Mouse (Mus musculus) retina, adult 2 months (tissue): ENCODE measurements at regions not wholly inside any gene's neighbourhood (a gene's known extent, or its start where the extent isn't known, plus 50 kb on each side); places are given as distances from the start of the nearest gene placed in this dataset.

Source experiments
- DNase-seq: peaks from one replicate; pipeline ENCODE4 v3.0.0-alpha.2; 2012; ENCODE audit warnings: low read depth, low spot score

GRCm38 (mm10) chr16:44630426-44630825 is 71.7 kb upstream of the Boc start:
- no peak for DNase-seq

GRCm38 (mm10) chr16:44629296-44630275 is 70.9 kb upstream of the Boc start:
- no peak for DNase-seq

- DNase-seq, result no peak
Observed at GRCm38 (mm10) chr16:44625871-44626293, 67.2 kb upstream of the Boc start.

GRCm38 (mm10) chr16:44625108-44625616 is 66.5 kb upstream of the Boc start:
- no peak for DNase-seq

GRCm38 (mm10) chr16:44621573-44621972 is 62.9 kb upstream of the Boc start:
- no peak for DNase-seq

- no peak for DNase-seq
Observed at GRCm38 (mm10) chr16:44620536-44620935, 61.8 kb upstream of the Boc start.

GRCm38 (mm10) chr16:44619476-44620103 is 60.9 kb upstream of the Boc start:
- no peak for DNase-seq

GRCm38 (mm10) chr16:44617041-44617440 is 58.3 kb upstream of the Boc start:
- no peak for DNase-seq

GRCm38 (mm10) chr16:44616376-44616775 is 57.7 kb upstream of the Boc start:
- no peak for DNase-seq

GRCm38 (mm10) chr16:44615878-44616206 is 57.1 kb upstream of the Boc start:
- DNase-seq, result no peak

GRCm38 (mm10) chr16:44615172-44615877 is 56.6 kb upstream of the Boc start:
- DNase-seq, result no peak

GRCm38 (mm10) chr16:44614235-44614634 is 55.5 kb upstream of the Boc start:
- no peak for DNase-seq

GRCm38 (mm10) chr16:44612676-44613075 is 54.0 kb upstream of the Boc start:
- no peak for DNase-seq

- no peak for DNase-seq
Observed at GRCm38 (mm10) chr16:44611525-44611924, 52.8 kb upstream of the Boc start.

- DNase-seq, result no peak
Observed at GRCm38 (mm10) chr16:44608586-44608985, 49.9 kb upstream of the Boc start.
